Mouse (Mus musculus): ENCODE results near the gene Ttl. TPM values are rescaled to one million over a fixed set of nuclear protein-coding genes. Genes with fewer than 3 reads are reported as not detected.
A peak's percentile ranks its signal among the peaks of the same experiment; 100 is the strongest.

Ttl gene
- total RNA-seq, 2 experiments from 2014 or later, result 45.0 to 49.2 TPM

GRCm38 (mm10) chr2:129081097-129081496 lies 15.4 kb downstream of the Ttl start:
- DNase-seq (ENCODE audit: low spot score in 2 of 2), result no peak

GRCm38 (mm10) chr2:129083514-129083913 lies 17.8 kb downstream of the Ttl start:
- no peak for DNase-seq (ENCODE audit: low spot score in 2 of 2)

GRCm38 (mm10) chr2:129084959-129085358 lies 19.2 kb downstream of the Ttl start:
- no peak for DNase-seq (ENCODE audit: low spot score in 2 of 2)

- no peak for DNase-seq (ENCODE audit: low spot score in 2 of 2)
Observed at GRCm38 (mm10) chr2:129087520-129087919, 21.8 kb downstream of the Ttl start.

- no peak for DNase-seq (ENCODE audit: low spot score in 2 of 2)
Observed at GRCm38 (mm10) chr2:129090370-129090769, 24.6 kb downstream of the Ttl start.

- DNase-seq (ENCODE audit: low spot score in 2 of 2), result no peak
Observed at GRCm38 (mm10) chr2:129092810-129093209, 27.1 kb downstream of the Ttl start.

- no peak for DNase-seq (ENCODE audit: low spot score in 2 of 2)
Observed at GRCm38 (mm10) chr2:129093926-129094724, 28.4 kb downstream of the Ttl start.

- DNase-seq (ENCODE audit: low spot score in 2 of 2), result peak; percentile 89 to 95
Observed at GRCm38 (mm10) chr2:129100784-129101310, 35.1 kb downstream of the Ttl start, which contains the start of gene Polr1b. Gene Polr1b, plus strand, starts transcription at chr2:129100995.

GRCm38 (mm10) chr2:129112924-129113323 lies 47.2 kb downstream of the Ttl start:
- peak in 1 of 2 experiments; percentile 70 for DNase-seq (ENCODE audit: low spot score in 2 of 2)

- no peak for DNase-seq (ENCODE audit: low spot score in 2 of 2)
Observed at GRCm38 (mm10) chr2:129115706-129116367, 50.1 kb downstream of the Ttl start.

- no peak for DNase-seq (ENCODE audit: low spot score in 2 of 2)
Observed at GRCm38 (mm10) chr2:129116368-129116739, 50.6 kb downstream of the Ttl start.

- DNase-seq (ENCODE audit: low spot score in 2 of 2), result no peak
Observed at GRCm38 (mm10) chr2:129118061-129118460, 52.3 kb downstream of the Ttl start.

- DNase-seq (ENCODE audit: low spot score in 2 of 2), result no peak
Observed at GRCm38 (mm10) chr2:129121986-129122385, 56.2 kb downstream of the Ttl start.

GRCm38 (mm10) chr2:129129412-129129929 lies 63.7 kb downstream of the Ttl start, which contains the start of gene Chchd5:
Gene Chchd5, plus strand, starts transcription at chr2:129129700.
- DNase-seq (ENCODE audit: low spot score in 2 of 2), result peak; percentile 90 to 98

- DNase-seq (ENCODE audit: low spot score in 2 of 2), result no peak
Observed at GRCm38 (mm10) chr2:129129987-129130545, 64.3 kb downstream of the Ttl start.

GRCm38 (mm10) chr2:129130776-129131175 lies 65.0 kb downstream of the Ttl start:
- no peak for DNase-seq (ENCODE audit: low spot score in 2 of 2)

GRCm38 (mm10) chr2:129132231-129132630 lies 66.5 kb downstream of the Ttl start:
- no peak for DNase-seq (ENCODE audit: low spot score in 2 of 2)

GRCm38 (mm10) chr2:129133006-129133805 lies 67.5 kb downstream of the Ttl start:
- DNase-seq (ENCODE audit: low spot score in 2 of 2), result no peak

- peak in 1 of 2 experiments; percentile 60 for DNase-seq (ENCODE audit: low spot score in 2 of 2)
Observed at GRCm38 (mm10) chr2:129139906-129140305, 74.2 kb downstream of the Ttl start.
